Mouse (Mus musculus): Measurements from ENCODE around the gene Sgf29.

Sgf29 gene

GRCm38 (mm10) chr7:126649231-126650051 lies at the start of gene Sgf29:
Gene Sgf29 (plus strand): TSS chr7:126649309.
- CTCF ChIA-PET, result no interaction called here

DNA sequence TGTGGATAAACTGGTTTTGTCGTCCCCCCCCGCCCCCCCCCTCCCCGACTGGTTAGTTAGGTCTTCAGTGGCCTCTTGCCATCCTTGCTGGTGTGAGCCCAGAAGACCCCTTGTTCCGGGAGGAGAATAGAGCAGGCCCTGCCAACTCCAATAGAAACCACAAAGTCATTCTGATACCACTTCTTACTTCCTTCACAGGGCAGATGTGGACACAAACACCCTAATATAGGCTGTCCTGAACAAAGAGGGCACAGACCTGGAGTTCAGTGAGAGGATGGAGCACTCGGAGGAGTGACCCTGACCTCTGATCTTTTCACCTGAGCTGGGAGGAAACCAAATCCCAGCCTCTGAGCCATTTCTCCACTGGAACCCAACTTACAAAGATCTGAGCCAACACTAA lies 47.2 kb upstream of the Sgf29 start:
- CTCF ChIA-PET, result no interaction called here

DNA sequence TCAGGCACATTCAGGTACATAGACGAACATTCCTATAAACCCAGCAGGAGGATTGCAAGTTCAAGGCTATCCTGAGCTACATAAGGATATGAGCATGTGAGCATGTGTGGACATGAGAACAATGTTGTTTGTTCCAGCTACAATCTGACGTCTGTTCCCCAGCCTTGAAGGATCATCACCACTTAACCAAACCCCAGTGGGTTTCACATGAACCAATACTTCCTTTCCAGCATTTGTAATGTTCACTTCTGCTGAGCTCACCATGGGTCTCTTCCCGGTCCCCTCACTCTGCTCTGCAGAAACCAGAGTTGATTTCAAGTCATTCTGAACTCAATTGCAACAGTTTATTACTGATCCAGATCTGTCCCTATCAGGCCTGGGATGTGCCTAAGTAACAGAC lies 46.5 kb upstream of the Sgf29 start:
- CTCF ChIA-PET, result no interaction called here

GRCm38 (mm10) chr7:126606611-126607010 lies 42.5 kb upstream of the Sgf29 start:
- CTCF ChIA-PET, result no interaction called here

DNA sequence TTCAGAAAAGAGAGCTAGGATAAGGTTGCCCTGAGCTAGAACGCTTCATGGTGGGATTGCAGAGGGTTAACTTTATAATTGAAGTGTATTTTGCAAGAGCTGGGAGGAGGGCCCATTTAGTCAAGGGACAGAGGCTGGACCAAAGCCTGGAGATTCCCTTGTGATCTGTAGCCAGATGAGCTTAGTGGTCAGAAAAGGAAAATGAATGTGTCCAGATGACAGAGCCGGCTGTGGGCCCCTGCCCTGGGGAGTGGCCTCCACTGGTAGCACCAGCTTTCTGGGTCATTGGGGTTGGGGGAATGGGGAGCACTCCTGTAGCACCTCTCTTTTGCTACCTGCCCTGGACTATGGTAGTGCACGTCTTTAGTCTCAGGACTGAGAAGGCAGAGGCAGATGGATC lies 42.0 kb upstream of the Sgf29 start:
- CTCF ChIA-PET, result no interaction called here

DNA sequence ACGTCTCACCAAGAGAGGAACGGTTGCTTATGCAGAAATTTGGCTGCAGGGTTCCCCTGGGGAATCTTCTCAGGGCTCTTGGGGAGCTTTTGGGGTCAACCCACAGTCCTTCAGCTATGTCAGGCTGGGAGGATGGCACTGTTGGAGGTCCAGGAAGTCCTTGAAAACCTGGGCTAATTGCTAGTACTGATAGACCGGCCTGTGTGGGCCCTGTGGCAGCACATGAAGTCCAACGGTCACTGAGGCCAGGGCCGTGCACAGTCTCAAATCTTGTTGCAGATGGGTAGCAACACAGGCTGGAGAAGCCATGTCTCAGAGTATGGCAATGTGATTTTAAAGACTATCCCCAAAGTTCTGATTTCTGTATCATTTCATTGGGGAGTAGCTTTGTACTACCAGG lies 41.3 kb upstream of the Sgf29 start:
- CTCF ChIA-PET, result interaction anchor here (0.6 kb wide), 1 partner anchor 106 kb away, joined by 3 read pairs; no protein-coding TSS in a partner anchor

DNA sequence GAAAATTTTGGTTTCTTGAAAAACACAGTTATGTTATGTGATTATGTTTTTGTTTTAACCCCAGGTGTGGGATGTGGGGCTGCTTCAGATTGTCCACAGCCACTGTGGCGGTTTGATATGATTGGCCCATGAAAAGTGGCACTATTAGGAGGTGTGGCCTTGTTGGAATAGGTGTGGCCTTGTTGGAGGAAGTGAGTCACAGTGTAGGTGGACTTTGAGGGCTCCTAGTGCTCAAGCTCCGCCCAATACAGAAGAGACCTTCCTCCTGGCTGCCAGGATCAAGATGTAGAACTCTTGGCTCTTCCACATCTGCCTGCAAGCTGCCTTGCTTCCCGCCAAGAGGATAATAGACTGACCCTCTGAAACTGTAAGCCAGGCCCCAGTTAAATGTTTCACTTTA lies 36.4 kb upstream of the Sgf29 start:
- CTCF ChIA-PET, result no interaction called here

- CTCF ChIA-PET, result no interaction called here
Measured at GRCm38 (mm10) chr7:126616707-126617106, 32.4 kb upstream of the Sgf29 start.

- CTCF ChIA-PET, result no interaction called here
Measured at GRCm38 (mm10) chr7:126619559-126620275, 29.4 kb upstream of the Sgf29 start.

GRCm38 (mm10) chr7:126621452-126622359 lies 27.4 kb upstream of the Sgf29 start:
- CTCF ChIA-PET, result no interaction called here

DNA sequence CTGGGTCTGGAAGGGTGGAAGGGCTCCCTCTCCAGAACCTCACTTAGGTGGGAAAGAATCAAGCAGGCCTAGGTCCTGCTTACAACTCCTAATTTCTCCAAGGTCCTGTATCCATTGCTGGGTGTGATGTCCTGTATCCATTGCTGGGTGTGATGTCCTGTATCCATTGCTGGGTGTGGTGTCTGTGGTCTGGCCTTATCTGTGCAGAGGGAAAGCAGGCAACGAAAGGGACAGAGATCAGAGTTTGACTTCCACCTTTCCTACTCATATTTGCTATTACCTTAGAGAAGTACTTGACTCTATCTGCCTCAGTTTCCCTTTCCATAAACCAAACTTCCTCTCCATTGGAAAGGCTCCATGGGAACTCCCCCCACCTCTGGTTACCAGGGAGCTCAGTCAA lies 25.7 kb upstream of the Sgf29 start:
- CTCF ChIA-PET, result interaction anchor here (0.6 kb wide), 1 partner anchor 32 kb away, joined by 4 read pairs; no protein-coding TSS in a partner anchor

DNA sequence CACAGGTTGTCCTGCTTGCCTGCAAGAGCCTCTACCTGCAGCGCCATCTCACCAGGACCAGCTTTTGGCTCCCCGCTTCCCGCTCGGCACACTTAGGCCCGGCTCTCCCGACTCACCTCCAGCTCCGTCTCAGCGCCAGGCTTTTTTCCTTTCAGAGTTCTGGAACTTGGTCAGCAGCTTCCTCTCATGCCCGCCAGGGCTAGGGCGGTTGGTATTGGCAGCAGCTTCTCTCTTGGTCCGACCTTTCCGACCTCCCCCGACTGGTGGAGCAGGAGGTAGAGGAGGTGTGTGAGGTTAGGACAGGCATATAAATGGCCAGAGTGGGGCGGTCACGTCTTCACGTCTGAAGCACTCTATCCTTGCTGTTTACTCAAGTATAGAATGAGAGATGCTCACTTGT lies 24.3 kb upstream of the Sgf29 start:
- CTCF ChIA-PET, result interaction anchor here (0.5 kb wide), 1 partner anchor 647 kb away, joined by 4 read pairs; no protein-coding TSS in a partner anchor

DNA sequence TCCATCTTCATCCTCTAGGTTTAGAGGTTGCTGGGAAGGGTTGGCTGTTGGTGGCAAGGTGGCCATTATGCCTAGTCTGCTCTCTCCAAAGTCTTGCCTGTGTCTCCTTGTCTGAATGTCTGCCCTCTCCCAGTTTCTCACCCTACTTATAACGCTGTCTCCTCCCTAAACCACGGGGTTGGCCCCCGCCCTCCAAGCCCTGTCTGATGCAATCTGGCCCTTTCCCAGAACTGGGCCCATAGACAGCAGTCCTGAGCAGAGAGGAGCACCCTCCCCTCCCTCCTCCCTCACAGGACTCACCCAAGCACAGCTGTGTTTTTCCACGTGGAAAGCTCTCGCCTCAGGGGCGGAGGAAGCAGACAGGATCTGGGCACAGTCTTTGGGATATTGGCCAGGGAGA lies 23.7 kb upstream of the Sgf29 start:
- CTCF ChIA-PET, result interaction anchor here (0.7 kb wide), 1 partner anchor 131 kb away, joined by 5 read pairs; no protein-coding TSS in a partner anchor

GRCm38 (mm10) chr7:126625807-126626600 lies 23.1 kb upstream of the Sgf29 start:
- CTCF ChIA-PET, result interaction anchor here (0.7 kb wide), 1 partner anchor 130 kb away, joined by 5 read pairs; no protein-coding TSS in a partner anchor

GRCm38 (mm10) chr7:126628111-126628510 lies 21.0 kb upstream of the Sgf29 start:
- CTCF ChIA-PET, result no interaction called here

GRCm38 (mm10) chr7:126629915-126630314 lies 19.2 kb upstream of the Sgf29 start:
- CTCF ChIA-PET, result no interaction called here

- CTCF ChIA-PET, result no interaction called here
Measured at GRCm38 (mm10) chr7:126630824-126631518, 18.1 kb upstream of the Sgf29 start, which contains the start of gene Nupr1. Gene Nupr1 (minus strand): TSS chr7:126630861.

DNA sequence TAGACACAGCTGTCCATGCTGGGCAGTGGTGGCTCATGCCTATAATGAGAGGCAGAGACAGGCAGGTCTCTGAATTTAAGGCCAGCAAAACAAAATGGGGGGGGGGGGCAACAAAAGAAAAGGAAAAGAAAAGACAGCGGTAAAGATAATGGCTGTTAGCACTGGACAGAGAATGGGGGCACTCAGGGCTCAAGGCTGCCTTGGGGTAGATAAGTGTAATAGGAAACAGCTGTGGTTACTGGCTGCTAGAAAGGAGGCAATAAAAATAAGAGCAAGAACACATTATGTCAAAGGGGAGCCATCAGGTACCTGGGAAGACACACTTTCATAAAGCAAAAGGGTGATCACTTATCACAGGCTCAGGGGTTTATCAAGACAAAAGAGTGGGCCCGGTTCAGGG lies 16.6 kb upstream of the Sgf29 start:
- CTCF ChIA-PET, result interaction anchor here (0.5 to 0.6 kb wide), 2 partner anchors 23 to 195 kb away, joined by 3 read pairs; no protein-coding TSS in a partner anchor

- CTCF ChIA-PET, result no interaction called here
Measured at GRCm38 (mm10) chr7:126635375-126635774, 13.7 kb upstream of the Sgf29 start.

All from spleen, embryonic (tissue).